Mouse (Mus musculus): Measurements from ENCODE around the gene Cfap157.

The Cfap157 gene

GRCm38 (mm10) chr2:32744272-32744982 is 39.8 kb downstream of the Cfap157 start:
- DNase-seq: no peak

GRCm38 (mm10) chr2:32742173-32742531 is 42.1 kb downstream of the Cfap157 start:
- peak; percentile 82 for DNase-seq

GRCm38 (mm10) chr2:32741273-32742172 is 42.7 kb downstream of the Cfap157 start:
- peak; percentile 73 for DNase-seq

- DNase-seq: no peak
These were observed 43.3 kb downstream of the Cfap157 start, which contains the start of gene 6330409D20Rik for GRCm38 (mm10) chr2:32740916-32741272. Gene 6330409D20Rik, minus strand, starts transcription at chr2:32741016.

- DNase-seq: no peak
These were observed 44.9 kb downstream of the Cfap157 start for GRCm38 (mm10) chr2:32739311-32739710.

GRCm38 (mm10) chr2:32737008-32737407 is 47.2 kb downstream of the Cfap157 start:
- DNase-seq: no peak

- DNase-seq: no peak
These were observed 47.9 kb downstream of the Cfap157 start for GRCm38 (mm10) chr2:32736306-32736829.

- DNase-seq: no peak
These were observed 49.3 kb downstream of the Cfap157 start for GRCm38 (mm10) chr2:32734933-32735332.

GRCm38 (mm10) chr2:32734480-32734879 is 49.7 kb downstream of the Cfap157 start:
- DNase-seq: no peak

GRCm38 (mm10) chr2:32732695-32733094 is 51.5 kb downstream of the Cfap157 start:
- no peak for DNase-seq

GRCm38 (mm10) chr2:32731911-32732310 is 52.3 kb downstream of the Cfap157 start:
- DNase-seq: no peak

GRCm38 (mm10) chr2:32730854-32731253 is 53.4 kb downstream of the Cfap157 start:
- no peak for DNase-seq

- no peak for DNase-seq
These were observed 54.7 kb downstream of the Cfap157 start for GRCm38 (mm10) chr2:32729547-32729946.

- DNase-seq: no peak
These were observed 55.8 kb downstream of the Cfap157 start for GRCm38 (mm10) chr2:32728463-32728862.

GRCm38 (mm10) chr2:32727435-32727834 is 56.8 kb downstream of the Cfap157 start:
- DNase-seq: peak; percentile 63

Measured in right cerebral cortex, postnatal 4 days (tissue).